Mouse (Mus musculus): ENCODE results near the gene Rnf220. TPM values are rescaled to one million over a fixed set of nuclear protein-coding genes. Genes with fewer than 3 reads are reported as not detected.

Rnf220 gene
- polyA plus RNA-seq, 1 experiment from 2014 or later: 32.4 TPM

- WGBS (ENCODE audit: insufficient replicate concordance): under 1% methylated on average over 69 of the region's 69 CpGs
- H3K4me3 ChIP-seq (ENCODE audit: low read depth, low read length): peak overlapping the region; percentile 53
- H3K36me3 ChIP-seq (ENCODE audit: control insufficient read depth, insufficient read depth, low read length): no peaks in the 10 kb centered on the region
- peak overlapping the region; percentile 62 for H3K9ac ChIP-seq (ENCODE audit: low read depth, low read length)
- ATAC-seq (replicated peaks; ENCODE audit: insufficient number of reproducible peaks, low FRiP score, low TSS enrichment): peak; percentile 74
- H3K27ac ChIP-seq (ENCODE audit: low read depth, low read length): peak overlapping the region; percentile 46
- no peaks in the 10 kb centered on the region for H3K9me3 ChIP-seq (replicated peaks; ENCODE audit: control insufficient read depth, low read length)
- peaks cover 12% of the 10 kb centered on the region for H3K27me3 ChIP-seq (ENCODE audit: control insufficient read depth, insufficient read depth, low read length)
- H3K4me2 ChIP-seq: peak overlapping the region; percentile 98
- H3K4me1 ChIP-seq (ENCODE audit: control insufficient read depth, insufficient read depth, low read length): peaks cover 16% of the 10 kb centered on the region
Observed at GRCm38 (mm10) chr4:117484256-117485044, 12.4 kb downstream of the Rnf220 start.

GRCm38 (mm10) chr4:117483931-117484255, 13.0 kb downstream of the Rnf220 start:
- Histone ChIP-seq H3K36me3 (ENCODE audit: control insufficient read depth, insufficient read depth, low read length) (no peaks in the 10 kb centered on the region), H3K27ac (ENCODE audit: low read depth, low read length) (no peak overlapping the region), H3K27me3 (ENCODE audit: control insufficient read depth, insufficient read depth, low read length) (peaks cover 8% of the 10 kb centered on the region), H3K9me3 (replicated peaks; ENCODE audit: control insufficient read depth, low read length) (no peaks in the 10 kb centered on the region), H3K4me1 (ENCODE audit: control insufficient read depth, insufficient read depth, low read length) (peaks cover 16% of the 10 kb centered on the region), H3K4me2 (peak overlapping the region; percentile 98), H3K4me3 (ENCODE audit: low read depth, low read length) (peak overlapping the region; percentile 53), H3K9ac (ENCODE audit: low read depth, low read length) (peak overlapping the region; percentile 62)
- ATAC-seq (replicated peaks; ENCODE audit: insufficient number of reproducible peaks, low FRiP score, low TSS enrichment): no peak
- WGBS (ENCODE audit: insufficient replicate concordance): under 1% methylated on average over 15 of the region's 15 CpGs

- Histone ChIP-seq H3K9me3 (replicated peaks; ENCODE audit: control insufficient read depth, low read length) (no peaks in the 10 kb centered on the region), H3K27ac (ENCODE audit: low read depth, low read length) (no peak overlapping the region), H3K9ac (ENCODE audit: low read depth, low read length) (no peak overlapping the region), H3K36me3 (ENCODE audit: control insufficient read depth, insufficient read depth, low read length) (no peaks in the 10 kb centered on the region), H3K4me3 (ENCODE audit: low read depth, low read length) (no peak overlapping the region), H3K27me3 (ENCODE audit: control insufficient read depth, insufficient read depth, low read length) (no peaks in the 10 kb centered on the region; the same call in 1 of the 2 replicates), H3K4me1 (ENCODE audit: control insufficient read depth, insufficient read depth, low read length) (peaks cover 29% of the 10 kb centered on the region), H3K4me2 (no peak overlapping the region)
- WGBS (ENCODE audit: insufficient replicate concordance): 64% methylated on average over 5 of the region's 5 CpGs
- ATAC-seq (replicated peaks; ENCODE audit: insufficient number of reproducible peaks, low FRiP score, low TSS enrichment): no peak
Observed at GRCm38 (mm10) chr4:117482103-117482502, 14.7 kb downstream of the Rnf220 start.

- 51% methylated on average over 11 of the region's 11 CpGs for WGBS (ENCODE audit: insufficient replicate concordance)
- Histone ChIP-seq H3K27ac (ENCODE audit: low read depth, low read length) (no peak overlapping the region), H3K36me3 (ENCODE audit: control insufficient read depth, insufficient read depth, low read length) (no peaks in the 10 kb centered on the region), H3K27me3 (ENCODE audit: control insufficient read depth, insufficient read depth, low read length) (no peaks in the 10 kb centered on the region; the same call in 1 of the 2 replicates), H3K4me2 (no peak overlapping the region), H3K9me3 (replicated peaks; ENCODE audit: control insufficient read depth, low read length) (no peaks in the 10 kb centered on the region), H3K4me1 (ENCODE audit: control insufficient read depth, insufficient read depth, low read length) (peaks cover 32% of the 10 kb centered on the region), H3K9ac (ENCODE audit: low read depth, low read length) (no peak overlapping the region), H3K4me3 (ENCODE audit: low read depth, low read length) (no peak overlapping the region)
- ATAC-seq (replicated peaks; ENCODE audit: insufficient number of reproducible peaks, low FRiP score, low TSS enrichment): no peak
Observed at GRCm38 (mm10) chr4:117480611-117481445, 16.0 kb downstream of the Rnf220 start.

GRCm38 (mm10) chr4:117479951-117480350, 16.9 kb downstream of the Rnf220 start:
- Histone ChIP-seq H3K4me3 (ENCODE audit: low read depth, low read length) (no peak overlapping the region), H3K9me3 (replicated peaks; ENCODE audit: control insufficient read depth, low read length) (no peaks in the 10 kb centered on the region), H3K27me3 (ENCODE audit: control insufficient read depth, insufficient read depth, low read length) (no peaks in the 10 kb centered on the region; the same call in 1 of the 2 replicates), H3K4me1 (ENCODE audit: control insufficient read depth, insufficient read depth, low read length) (peaks cover 24% of the 10 kb centered on the region), H3K27ac (ENCODE audit: low read depth, low read length) (no peak overlapping the region), H3K9ac (ENCODE audit: low read depth, low read length) (no peak overlapping the region), H3K36me3 (ENCODE audit: control insufficient read depth, insufficient read depth, low read length) (no peaks in the 10 kb centered on the region), H3K4me2 (no peak overlapping the region)
- WGBS (ENCODE audit: insufficient replicate concordance): 37% methylated on average over 6 of the region's 6 CpGs
- ATAC-seq (replicated peaks; ENCODE audit: insufficient number of reproducible peaks, low FRiP score, low TSS enrichment): no peak

GRCm38 (mm10) chr4:117478101-117478673, 18.7 kb downstream of the Rnf220 start:
- Histone ChIP-seq H3K9ac (ENCODE audit: low read depth, low read length) (no peak overlapping the region), H3K9me3 (replicated peaks; ENCODE audit: control insufficient read depth, low read length) (no peaks in the 10 kb centered on the region), H3K4me3 (ENCODE audit: low read depth, low read length) (no peak overlapping the region), H3K4me2 (no peak overlapping the region), H3K27me3 (ENCODE audit: control insufficient read depth, insufficient read depth, low read length) (no peaks in the 10 kb centered on the region), H3K4me1 (ENCODE audit: control insufficient read depth, insufficient read depth, low read length) (peaks cover 21% of the 10 kb centered on the region), H3K36me3 (ENCODE audit: control insufficient read depth, insufficient read depth, low read length) (no peaks in the 10 kb centered on the region), H3K27ac (ENCODE audit: low read depth, low read length) (no peak overlapping the region)
- WGBS (ENCODE audit: insufficient replicate concordance): 49% methylated on average over 15 of the region's 15 CpGs
- ATAC-seq (replicated peaks; ENCODE audit: insufficient number of reproducible peaks, low FRiP score, low TSS enrichment): no peak

- Histone ChIP-seq H3K36me3 (ENCODE audit: control insufficient read depth, insufficient read depth, low read length) (no peaks in the 10 kb centered on the region), H3K27me3 (ENCODE audit: control insufficient read depth, insufficient read depth, low read length) (no peaks in the 10 kb centered on the region), H3K4me2 (no peak overlapping the region), H3K27ac (ENCODE audit: low read depth, low read length) (no peak overlapping the region), H3K4me3 (ENCODE audit: low read depth, low read length) (no peak overlapping the region), H3K4me1 (ENCODE audit: control insufficient read depth, insufficient read depth, low read length) (peaks cover 21% of the 10 kb centered on the region), H3K9me3 (replicated peaks; ENCODE audit: control insufficient read depth, low read length) (no peaks in the 10 kb centered on the region), H3K9ac (ENCODE audit: low read depth, low read length) (no peak overlapping the region)
- ATAC-seq (replicated peaks; ENCODE audit: insufficient number of reproducible peaks, low FRiP score, low TSS enrichment): no peak
- WGBS (ENCODE audit: insufficient replicate concordance): 67% methylated on average over 5 of the region's 5 CpGs
Observed at GRCm38 (mm10) chr4:117477401-117477800, 19.5 kb downstream of the Rnf220 start.

- no peak overlapping the region for H3K4me2 ChIP-seq
- 56% methylated on average over 4 of the region's 4 CpGs for WGBS (ENCODE audit: insufficient replicate concordance)
- H3K27ac ChIP-seq (ENCODE audit: low read depth, low read length): no peak overlapping the region
- no peaks in the 10 kb centered on the region for H3K9me3 ChIP-seq (replicated peaks; ENCODE audit: control insufficient read depth, low read length)
- peaks cover 21% of the 10 kb centered on the region for H3K4me1 ChIP-seq (ENCODE audit: control insufficient read depth, insufficient read depth, low read length)
- no peak overlapping the region for H3K4me3 ChIP-seq (ENCODE audit: low read depth, low read length)
- no peak for ATAC-seq (replicated peaks; ENCODE audit: insufficient number of reproducible peaks, low FRiP score, low TSS enrichment)
- H3K36me3 ChIP-seq (ENCODE audit: control insufficient read depth, insufficient read depth, low read length): no peaks in the 10 kb centered on the region
- no peaks in the 10 kb centered on the region for H3K27me3 ChIP-seq (ENCODE audit: control insufficient read depth, insufficient read depth, low read length)
- no peak overlapping the region for H3K9ac ChIP-seq (ENCODE audit: low read depth, low read length)
Observed at GRCm38 (mm10) chr4:117476777-117477176, 20.1 kb downstream of the Rnf220 start.

All from heart, embryonic 11.5 days (tissue).